Mouse (Mus musculus) CH12.LX (cell line): ENCODE data around the gene Smarcd1. TPM values are rescaled to one million over a fixed set of nuclear protein-coding genes. Genes with fewer than 3 reads are reported as not detected.

Experiments
- DNase-seq: peaks from one replicate; pipeline ENCODE4 v3.0.0-alpha.2; 2013; ENCODE audit errors: extremely low read depth
- H3K27ac ChIP-seq: 2 replicates; pipeline ENCODE4 v1.5.1; 2012; ENCODE audit warnings: low read depth, mild to moderate bottlenecking, control low read depth, moderate library complexity; ENCODE audit not compliant: insufficient read depth
- H3K27me3 ChIP-seq: replicated peaks from 2 replicates; pipeline ENCODE3; 2012; ENCODE audit warnings: inconsistent platforms
- H3K36me3 ChIP-seq, 2 experiments: replicated peaks in 1 of 2; 2 replicates each; pipeline versions ENCODE3 to v1.6.1; 2012; ENCODE audit warnings: inconsistent platforms in 1 of 2, low read length in 1 of 2, mild to moderate bottlenecking in 1 of 2, mixed read lengths in 1 of 2, moderate library complexity in 1 of 2; ENCODE audit not compliant: control insufficient read depth in 1 of 2, insufficient read depth in 1 of 2
- H3K4me1 ChIP-seq, 2 experiments: 2 replicates each; pipeline ENCODE4 v1.6.1; 2012; ENCODE audit warnings: inconsistent platforms in 1 of 2, moderate library complexity in 1 of 2; ENCODE audit not compliant: insufficient read depth in 2 of 2, control insufficient read depth in 1 of 2
- H3K4me2 ChIP-seq: 2 replicates; pipeline ENCODE4 v1.6.1; 2012; ENCODE audit warnings: low read depth, mild to moderate bottlenecking, control low read depth; ENCODE audit not compliant: poor library complexity, insufficient read depth, severe bottlenecking
- H3K4me3 ChIP-seq, 3 experiments: fragments of 150-350 bp in 1 of 3; sonication (generic) in 1 of 3; replicated peaks in 1 of 3; 2 replicates each; pipeline versions ENCODE3 to v1.5.1; 2011 to 2012; ENCODE audit warnings: low read depth in 2 of 3, low read length in 2 of 3, mild to moderate bottlenecking in 2 of 3, moderate library complexity in 2 of 3, control low read depth in 1 of 3, improper control_type of control experiment in 1 of 3, inconsistent platforms in 1 of 3, mixed read lengths in 1 of 3; ENCODE audit not compliant: poor library complexity in 1 of 3
- H3K79me2 ChIP-seq: replicated peaks from 2 replicates; pipeline ENCODE4 v1.6.1; 2012; ENCODE audit warnings: mild to moderate bottlenecking, moderate library complexity; ENCODE audit not compliant: control insufficient read depth, poor library complexity, insufficient read depth, severe bottlenecking; ENCODE audit errors: extremely low read depth
- H3K9ac ChIP-seq: 2 replicates; pipeline ENCODE4 v1.6.1; 2012; ENCODE audit warnings: low read depth, mild to moderate bottlenecking, control low read depth, moderate library complexity; ENCODE audit not compliant: insufficient read depth
- H3K9me3 ChIP-seq: replicated peaks from 2 replicates; pipeline ENCODE3; 2012; ENCODE audit warnings: low read length, inconsistent platforms, mixed read lengths
- BHLHE40 ChIP-seq: IDR thresholded peaks from 2 replicates; pipeline ENCODE4 v1.6.1; 2011; ENCODE audit warnings: mild to moderate bottlenecking, low read depth, low read length, improper control_type of control experiment
- CHD2 ChIP-seq: IDR thresholded peaks from 2 replicates; pipeline ENCODE4 v1.6.1; 2011; ENCODE audit warnings: low read length, improper control_type of control experiment
- CTCF ChIP-seq, 2 experiments: IDR thresholded peaks in 1 of 2; conservative IDR thresholded peaks in 1 of 2; 2 replicates each; pipeline ENCODE4 v1.5.1; 2011 to 2012; ENCODE audit warnings: low read depth in 2 of 2, low read length in 2 of 2, improper control_type of control experiment in 1 of 2, inconsistent platforms in 1 of 2, mild to moderate bottlenecking in 1 of 2, moderate library complexity in 1 of 2
- E2F4 ChIP-seq: IDR thresholded peaks from 2 replicates; pipeline ENCODE4 v1.6.1; 2011; ENCODE audit warnings: low read depth, low read length, improper control_type of control experiment; ENCODE audit not compliant: insufficient replicate concordance
- ELF1 ChIP-seq: IDR thresholded peaks from 2 replicates; pipeline ENCODE4 v1.6.1; 2014; ENCODE audit warnings: low read depth, mild to moderate bottlenecking, inconsistent platforms, low read length, improper control_type of control experiment
- EP300 ChIP-seq: IDR thresholded peaks from 2 replicates; pipeline ENCODE4 v1.6.1; 2011; ENCODE audit warnings: low read length, improper control_type of control experiment
- GABPA ChIP-seq: IDR thresholded peaks from 2 replicates; pipeline ENCODE4 v1.6.1; 2012; ENCODE audit warnings: low read depth, low read length, improper control_type of control experiment, inconsistent platforms; ENCODE audit not compliant: insufficient replicate concordance
- HCFC1 ChIP-seq: IDR thresholded peaks from 2 replicates; pipeline ENCODE4 v1.6.1; 2012; ENCODE audit warnings: low read depth, mild to moderate bottlenecking, inconsistent platforms, low read length, improper control_type of control experiment
- KAT2A ChIP-seq: IDR thresholded peaks from 2 replicates; pipeline ENCODE4 v1.6.1; 2012; ENCODE audit warnings: low read length, improper control_type of control experiment, inconsistent platforms; ENCODE audit not compliant: insufficient replicate concordance
- MAX ChIP-seq: IDR thresholded peaks from 2 replicates; pipeline ENCODE4 v1.6.1; 2011; ENCODE audit warnings: low read length, improper control_type of control experiment
- MAZ ChIP-seq: IDR thresholded peaks from 2 replicates; pipeline ENCODE4 v1.6.1; 2012; ENCODE audit warnings: low read depth, mild to moderate bottlenecking, inconsistent platforms, low read length, improper control_type of control experiment, moderate library complexity
- MEF2A ChIP-seq: IDR thresholded peaks from 2 replicates; pipeline ENCODE4 v1.6.1; 2014; ENCODE audit warnings: low read depth, mild to moderate bottlenecking, inconsistent platforms, low read length, improper control_type of control experiment, borderline replicate concordance
- MYC ChIP-seq: IDR thresholded peaks from 2 replicates; pipeline ENCODE4 v1.6.1; 2011; ENCODE audit warnings: low read depth, mild to moderate bottlenecking, improper control_type of control experiment, low read length
- NELFE ChIP-seq: IDR thresholded peaks from 2 replicates; pipeline ENCODE4 v1.6.1; 2011; ENCODE audit warnings: low read depth, low read length, improper control_type of control experiment
- PAX5 ChIP-seq: IDR thresholded peaks from 2 replicates; pipeline ENCODE4 v1.6.1; 2012; ENCODE audit warnings: low read length, inconsistent platforms, mixed read lengths
- POLR2AphosphoS2 ChIP-seq: IDR thresholded peaks from 2 replicates; pipeline ENCODE4 v1.6.1; 2011; ENCODE audit warnings: low read depth, low read length, improper control_type of control experiment
- SIN3A ChIP-seq: IDR thresholded peaks from 2 replicates; pipeline ENCODE4 v1.6.1; 2012; ENCODE audit warnings: low read length, improper control_type of control experiment, inconsistent platforms
- SMC3 ChIP-seq: IDR thresholded peaks from 2 replicates; pipeline ENCODE4 v1.6.1; 2011; ENCODE audit warnings: low read depth, low read length, improper control_type of control experiment
- TCF12 ChIP-seq: IDR thresholded peaks from 2 replicates; pipeline ENCODE4 v1.6.1; 2014; ENCODE audit warnings: low read depth, mild to moderate bottlenecking, inconsistent platforms, low read length, improper control_type of control experiment
- UBTF ChIP-seq: IDR thresholded peaks from 2 replicates; pipeline ENCODE4 v1.6.1; 2012; ENCODE audit warnings: low read depth, mild to moderate bottlenecking, inconsistent platforms, low read length, improper control_type of control experiment, moderate library complexity
- USF1 ChIP-seq: IDR thresholded peaks from 2 replicates; pipeline ENCODE4 v1.6.1; 2014; ENCODE audit warnings: low read depth, mild to moderate bottlenecking, inconsistent platforms, low read length, improper control_type of control experiment
- USF2 ChIP-seq: conservative IDR thresholded peaks from 2 replicates; pipeline ENCODE4 v1.6.1; 2011; ENCODE audit warnings: low read depth, low read length, improper control_type of control experiment
- ZMIZ1 ChIP-seq: IDR thresholded peaks from 2 replicates; pipeline ENCODE4 v1.6.1; 2012; ENCODE audit warnings: low read depth, mild to moderate bottlenecking, inconsistent platforms, low read length, improper control_type of control experiment
- dilution Hi-C: fragments of 300-500 bp; cut with MboI; formaldehyde crosslinking; loops from 2 replicates; pipeline ENCODE4 v1.14.3; 2020; ENCODE audit warnings: low sequenced_read_pairs; ENCODE audit not compliant: extremely low pct_unique_long_range_greater_than_20kb, extremely low pct_ligation_motif_present
- in situ Hi-C: fragments of 300-500 bp; cut with MboI; formaldehyde crosslinking; loops from 3 replicates; pipeline ENCODE4 v1.14.3; 2019; ENCODE audit warnings: low sequenced_read_pairs, low pct_ligation_motif_present, low pct_unique_long_range_greater_than_20kb, mixed read lengths
- polyA plus RNA-seq: library from polyadenylated mRNA; unstranded; fragments of >175 nt; gene quantifications from 2 replicates; pipeline ENCODE4 v1.2.1, GENCODE M21; 2012; ENCODE audit warnings: low read depth; ENCODE audit not compliant: insufficient read length
- total RNA-seq, 2 experiments: library from RNA; depleted of rRNA; stranded (reverse); fragments of 300-350 nt in 1 of 2; fragments of >200 nt in 1 of 2; gene quantifications; 2 replicates each; pipeline ENCODE4 v1.2.3; 2012 to 2014

The Smarcd1 gene
- total and polyA plus RNA-seq, 3 experiments: 12.5 to 69.9 (median 17.9) TPM

DNA sequence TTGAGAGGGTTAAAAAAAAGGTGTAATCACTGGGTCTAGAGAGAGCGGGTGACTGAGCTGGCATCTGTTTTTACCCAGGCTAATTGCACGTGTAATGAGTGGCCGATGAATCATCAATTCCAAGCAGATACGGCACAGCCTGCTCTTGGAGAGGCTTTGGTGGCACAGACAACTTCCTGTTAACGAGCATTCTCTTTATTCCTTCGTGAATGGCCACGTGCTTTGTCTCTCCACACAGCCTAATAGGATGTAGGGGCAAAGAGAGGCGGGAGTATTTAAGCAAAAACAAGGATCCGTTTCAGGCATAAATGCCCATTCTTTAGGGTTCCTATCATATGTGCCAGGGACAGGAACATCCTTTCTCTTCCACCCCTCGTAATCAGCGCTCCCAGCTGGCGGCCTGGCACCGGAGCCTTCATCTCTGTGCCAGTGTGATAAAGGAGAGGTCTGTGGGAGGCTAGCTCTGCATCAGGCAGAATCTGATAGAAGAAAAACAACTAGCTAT is 13.5 kb downstream of the Smarcd1 start:
- Histone ChIP-seq H3K4me1 (peaks cover 0 to 13% of the 10 kb centered on the region in 2 experiments; a peak in 2 of 4 replicates), H3K9me3 (no peaks in the 10 kb centered on the region), H3K4me3 (no peak overlapping the region), H3K36me3 (peaks cover 31 to 87% of the 10 kb centered on the region in 2 experiments), H3K79me2 (no peaks in the 10 kb centered on the region), H3K27me3 (no peaks in the 10 kb centered on the region), H3K9ac (no peak overlapping the region), H3K27ac (no peak overlapping the region), H3K4me2 (no peak overlapping the region)
- no peak for DNase-seq
- dilution Hi-C loops: no loop called here
- in situ Hi-C loops: no loop called here
- TF ChIP-seq SIN3A (no peak), SMC3 (no peak), MAZ (no peak), USF2 (no peak), HCFC1 (no peak), BHLHE40 (no peak), TCF12 (no peak), NELFE (no peak), CHD2 (no peak), KAT2A (no peak), USF1 (no peak), CTCF (conservative IDR thresholded peaks at IDR 0.05 in 1 of 2, IDR thresholded peaks at IDR 0.05 in 1 of 2; ENCODE audit: low read depth in 2 of 2, low read length in 2 of 2) (no peak), ZMIZ1 (no peak)

DNA sequence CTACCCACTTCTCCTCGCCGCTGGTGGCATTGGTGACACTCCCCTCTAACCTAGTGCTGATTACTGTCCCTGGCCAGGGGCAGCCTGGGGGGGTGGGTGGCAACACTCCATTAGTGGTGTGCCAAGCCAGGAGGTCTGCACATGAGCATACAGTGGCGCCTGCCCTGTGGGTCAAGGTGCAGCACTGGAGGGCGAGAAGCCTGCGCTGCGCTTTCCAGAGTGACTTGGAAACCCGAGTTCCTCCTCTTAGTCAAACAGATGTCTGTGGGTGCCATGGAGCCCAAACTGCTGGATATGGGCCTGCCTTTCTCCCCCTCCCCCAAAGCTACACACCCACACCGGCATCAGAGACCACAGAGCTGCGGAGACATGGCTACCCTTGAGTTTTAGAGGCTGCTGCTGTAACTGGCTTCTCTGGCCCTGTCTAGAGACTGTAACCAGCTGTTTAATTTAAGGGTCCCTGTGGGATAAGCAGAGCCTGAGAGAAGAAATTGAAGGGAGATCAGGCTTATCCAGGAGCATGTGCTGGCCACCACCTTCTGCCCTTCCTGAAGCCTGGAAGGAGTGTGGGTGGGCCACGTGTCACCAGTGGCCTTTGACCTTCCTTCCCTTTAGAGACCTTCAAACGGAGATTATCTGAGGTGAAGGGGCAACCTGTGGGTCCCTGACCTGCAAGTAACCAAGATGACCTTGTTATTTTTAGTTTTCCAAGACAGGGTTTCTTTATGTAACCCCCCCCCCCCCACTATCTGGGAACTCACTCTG is 14.2 kb downstream of the Smarcd1 start:
- no peaks in the 10 kb centered on the region for H3K9me3 ChIP-seq
- dilution Hi-C loops: no loop called here
- H3K4me1 ChIP-seq: peaks cover 0 to 13% of the 10 kb centered on the region in 2 experiments; a peak in 2 of 4 replicates
- H3K36me3 ChIP-seq: peaks cover 23 to 87% of the 10 kb centered on the region in 2 experiments
- H3K4me2 ChIP-seq: no peak overlapping the region
- no peak overlapping the region for H3K9ac ChIP-seq
- TF ChIP-seq GABPA: no peak
- TF ChIP-seq USF2: no peak
- TF ChIP-seq POLR2AphosphoS2: no peak
- no peak for TF ChIP-seq ELF1
- TF ChIP-seq MEF2A: no peak
- TF ChIP-seq MYC: no peak
- no peak for TF ChIP-seq E2F4
- TF ChIP-seq UBTF: no peak
- TF ChIP-seq SIN3A: no peak
- no peak for TF ChIP-seq BHLHE40
- TF ChIP-seq KAT2A: no peak
- no peak for TF ChIP-seq EP300
- TF ChIP-seq PAX5: no peak
- TF ChIP-seq MAX: no peak
- in situ Hi-C loops: no loop called here
- no peak for DNase-seq
- no peak overlapping the region for H3K27ac ChIP-seq
- no peaks in the 10 kb centered on the region for H3K27me3 ChIP-seq
- no peaks in the 10 kb centered on the region for H3K79me2 ChIP-seq
- H3K4me3 ChIP-seq: no peak overlapping the region
